Mouse (Mus musculus) stomach, postnatal 0 days (tissue): ENCODE results near the gene Smim20. TPM values are rescaled to one million over a fixed set of nuclear protein-coding genes. Genes with fewer than 3 reads are reported as not detected.

Experiments
- ATAC-seq: fragments of 200-750 bp; cut with Nextera tagmentation; 2 replicates; pipeline ENCODE4 v1.8.0; 2017; ENCODE audit not compliant: low FRiP score, low TSS enrichment
- DNase-seq: peaks from one replicate; pipeline ENCODE4 v3.0.0-alpha.2; 2016; ENCODE audit warnings: low spot score
- H3K27ac ChIP-seq: fragments of 300-500 bp; sonication (generic); replicated peaks from 2 replicates; pipeline ENCODE4 v1.5.1; 2014; ENCODE audit warnings: mild to moderate bottlenecking, control low read depth
- H3K27me3 ChIP-seq: fragments of 300-500 bp; sonication (generic); 2 replicates; pipeline ENCODE4 v1.6.1; 2014; ENCODE audit warnings: low read length; ENCODE audit not compliant: control insufficient read depth, insufficient read depth
- H3K36me3 ChIP-seq: fragments of 300-500 bp; sonication (generic); 2 replicates; pipeline ENCODE4 v1.6.1; 2014; ENCODE audit warnings: low read length, mixed read lengths; ENCODE audit not compliant: control insufficient read depth, insufficient read depth
- H3K4me1 ChIP-seq: fragments of 300-500 bp; sonication (generic); replicated peaks from 2 replicates; pipeline ENCODE4 v1.6.1; 2014; ENCODE audit warnings: antibody characterized with exemption; ENCODE audit not compliant: control insufficient read depth, insufficient read depth
- H3K4me2 ChIP-seq: fragments of 300-500 bp; sonication (generic); replicated peaks from 2 replicates; pipeline ENCODE4 v1.6.1; 2014; ENCODE audit warnings: low read depth, mild to moderate bottlenecking, control low read depth, moderate library complexity
- H3K4me3 ChIP-seq: fragments of 300-500 bp; sonication (generic); 2 replicates; pipeline ENCODE4 v1.5.1; 2014; ENCODE audit warnings: low read depth, low read length, control low read depth
- H3K9ac ChIP-seq: fragments of 300-500 bp; sonication (generic); 2 replicates; pipeline ENCODE4 v1.6.1; 2014; ENCODE audit warnings: mild to moderate bottlenecking, low read length, control low read depth, mixed read lengths
- H3K9me3 ChIP-seq: fragments of 300-500 bp; sonication (generic); 2 replicates; pipeline ENCODE4 v1.6.1; 2016; ENCODE audit warnings: low read length; ENCODE audit not compliant: control insufficient read depth
- CTCF ChIP-seq: IDR thresholded peaks from 2 replicates; pipeline ENCODE4 v1.5.1; 2016; ENCODE audit warnings: antibody characterized with exemption, low read depth, mild to moderate bottlenecking, moderate library complexity
- EP300 ChIP-seq: optimal IDR thresholded peaks from 2 replicates; pipeline ENCODE3; 2016; ENCODE audit warnings: antibody characterized with exemption
- WGBS: fragments of 180-500 bp; shearing (Covaris S2); extraction: QIAGEN DNeasy Blood & Tissue Kit; methylation state at CpG from one replicate; pipeline ENCODE4 v1.1.7; 2014; 5-methylcytosine and 5-hydroxymethylcytosine counted together
- polyA plus RNA-seq: library from polyadenylated mRNA; unstranded; fragments of >200 nt; fragmentation: Nextera tagmentation; extraction: Ambion mirVana; gene quantifications from 2 replicates; pipeline ENCODE4 v1.2.1, GENCODE M21; 2015

Smim20 gene
- polyA plus RNA-seq, 1 experiment from 2014 or later = 82.9 TPM

GRCm38 (mm10) chr5:53243933-53244332 lies 22.9 kb upstream of the Smim20 start:
- Histone ChIP-seq H3K36me3 (no peaks in the 10 kb centered on the region), H3K9me3 (no peaks in the 10 kb centered on the region), H3K4me3 (no peak overlapping the region), H3K9ac (no peak overlapping the region), H3K27me3 (no peaks in the 10 kb centered on the region), H3K4me2 (no peak overlapping the region), H3K27ac (no peak overlapping the region), H3K4me1 (no peaks in the 10 kb centered on the region)
- TF ChIP-seq EP300 (no peak), CTCF (no peak)
- DNase-seq = no peak
- no peak for ATAC-seq
- WGBS = 67% methylated on average over 10 of the region's 10 CpGs

- ATAC-seq = no peak
- H3K4me1 ChIP-seq = no peaks in the 10 kb centered on the region
- 69% methylated on average over 11 of the region's 11 CpGs for WGBS
- no peak overlapping the region for H3K4me3 ChIP-seq
- no peak overlapping the region for H3K27ac ChIP-seq
- no peaks in the 10 kb centered on the region for H3K27me3 ChIP-seq
- H3K4me2 ChIP-seq = no peak overlapping the region
- no peaks in the 10 kb centered on the region for H3K36me3 ChIP-seq
- no peak for DNase-seq
- H3K9me3 ChIP-seq = no peaks in the 10 kb centered on the region
- no peak overlapping the region for H3K9ac ChIP-seq
- TF ChIP-seq CTCF (no peak), EP300 (no peak)
These were observed 18.4 kb upstream of the Smim20 start for GRCm38 (mm10) chr5:53248499-53248898.

- Histone ChIP-seq H3K4me3 (no peak overlapping the region), H3K4me2 (no peak overlapping the region), H3K27me3 (no peaks in the 10 kb centered on the region; the same call in 1 of the 2 replicates), H3K36me3 (no peaks in the 10 kb centered on the region), H3K9me3 (no peaks in the 10 kb centered on the region), H3K4me1 (no peaks in the 10 kb centered on the region), H3K27ac (no peak overlapping the region), H3K9ac (no peak overlapping the region)
- DNase-seq (no peak), ATAC-seq (no peak)
- 78% methylated on average over 4 of the region's 4 CpGs for WGBS
- TF ChIP-seq CTCF (no peak), EP300 (no peak)
These were observed 17.3 kb upstream of the Smim20 start for GRCm38 (mm10) chr5:53249431-53250061.

GRCm38 (mm10) chr5:53254154-53254553 lies 12.7 kb upstream of the Smim20 start:
- no peak for ATAC-seq
- DNase-seq = no peak
- Histone ChIP-seq H3K36me3 (no peaks in the 10 kb centered on the region), H3K9me3 (no peaks in the 10 kb centered on the region), H3K9ac (no peak overlapping the region), H3K4me3 (no peak overlapping the region), H3K4me1 (no peaks in the 10 kb centered on the region), H3K27me3 (no peaks in the 10 kb centered on the region; the same call in 1 of the 2 replicates), H3K27ac (no peak overlapping the region), H3K4me2 (no peak overlapping the region)
- TF ChIP-seq EP300 (no peak), CTCF (no peak)
- WGBS = 85% methylated on average over 5 of the region's 5 CpGs

- no peak for TF ChIP-seq EP300
- TF ChIP-seq CTCF = no peak
- H3K27ac ChIP-seq = no peak overlapping the region
- no peaks in the 10 kb centered on the region for H3K36me3 ChIP-seq
- no peak overlapping the region for H3K9ac ChIP-seq
- ATAC-seq (no peak), DNase-seq (no peak)
- H3K27me3 ChIP-seq = no peaks in the 10 kb centered on the region; the same call in 1 of the 2 replicates
- no peak overlapping the region for H3K4me2 ChIP-seq
- WGBS = 60% methylated on average over 3 of the region's 3 CpGs
- no peak overlapping the region for H3K4me3 ChIP-seq
- no peaks in the 10 kb centered on the region for H3K4me1 ChIP-seq
- no peaks in the 10 kb centered on the region for H3K9me3 ChIP-seq
These were observed 12.1 kb upstream of the Smim20 start for GRCm38 (mm10) chr5:53254821-53255220.

GRCm38 (mm10) chr5:53258038-53258786 lies 8.7 kb upstream of the Smim20 start:
- H3K4me2 ChIP-seq = peak overlapping the region; percentile 60
- DNase-seq (peak; percentile 26), ATAC-seq (0 out of 2 replicates have a peak, but pooled peaks have one; percentile 28)
- H3K4me1 ChIP-seq = no peaks in the 10 kb centered on the region
- H3K36me3 ChIP-seq = no peaks in the 10 kb centered on the region
- H3K27ac ChIP-seq = no peak overlapping the region
- H3K9me3 ChIP-seq = no peaks in the 10 kb centered on the region
- H3K9ac ChIP-seq = peak overlapping the region; percentile 38; the same call in 1 of the 2 replicates
- no peaks in the 10 kb centered on the region; the same call in 1 of the 2 replicates for H3K27me3 ChIP-seq
- H3K4me3 ChIP-seq = peak overlapping the region; percentile 29
- WGBS = 4% methylated on average over 29 of the region's 29 CpGs
- no peak for TF ChIP-seq EP300
- peak; percentile 36; the same call in 1 of the 2 replicates for TF ChIP-seq CTCF
